Mouse (Mus musculus): Measurements from ENCODE around the gene Pabpc4. TPM values are rescaled to one million over a fixed set of nuclear protein-coding genes. Genes with fewer than 3 reads are reported as not detected.
A peak's percentile ranks its signal among the peaks of the same experiment; 100 is the strongest.

Gene Pabpc4
- polyA plus RNA-seq, 1 experiment from 2014 or later, result 32.9 TPM

- no peak for ATAC-seq (ENCODE audit: low FRiP score)
- Histone ChIP-seq H3K4me2 (replicated peaks) (no peak overlapping the region), H3K27ac (no peak overlapping the region), H3K9ac (no peak overlapping the region), H3K9me3 (ENCODE audit: control insufficient read depth, low read length) (no peaks in the 10 kb centered on the region), H3K4me1 (replicated peaks; ENCODE audit: control insufficient read depth, insufficient read depth, low read length) (no peaks in the 10 kb centered on the region), H3K27me3 (ENCODE audit: control insufficient read depth, insufficient read depth, low read length) (no peaks in the 10 kb centered on the region), H3K36me3 (replicated peaks; ENCODE audit: control insufficient read depth, insufficient read depth) (no peaks in the 10 kb centered on the region), H3K4me3 (replicated peaks; ENCODE audit: low read length) (no peak overlapping the region)
- WGBS, result 91% methylated on average over 7 of the region's 7 CpGs
- no peak for DNase-seq (ENCODE audit: low spot score)
Measured at GRCm38 (mm10) chr4:123246221-123246620, 15.9 kb upstream of the Pabpc4 start.

GRCm38 (mm10) chr4:123246651-123247050 is 15.5 kb upstream of the Pabpc4 start:
- Histone ChIP-seq H3K9me3 (ENCODE audit: control insufficient read depth, low read length) (no peaks in the 10 kb centered on the region), H3K27me3 (ENCODE audit: control insufficient read depth, insufficient read depth, low read length) (no peaks in the 10 kb centered on the region), H3K4me1 (replicated peaks; ENCODE audit: control insufficient read depth, insufficient read depth, low read length) (no peaks in the 10 kb centered on the region), H3K36me3 (replicated peaks; ENCODE audit: control insufficient read depth, insufficient read depth) (no peaks in the 10 kb centered on the region), H3K9ac (no peak overlapping the region), H3K4me3 (replicated peaks; ENCODE audit: low read length) (no peak overlapping the region), H3K4me2 (replicated peaks) (no peak overlapping the region), H3K27ac (no peak overlapping the region)
- 98% methylated on average over 5 of the region's 5 CpGs for WGBS
- no peak for DNase-seq (ENCODE audit: low spot score)
- no peak for ATAC-seq (ENCODE audit: low FRiP score)

- Histone ChIP-seq H3K27me3 (ENCODE audit: control insufficient read depth, insufficient read depth, low read length) (no peaks in the 10 kb centered on the region), H3K4me1 (replicated peaks; ENCODE audit: control insufficient read depth, insufficient read depth, low read length) (0 out of 2 replicates have a peak, but pooled peaks cover 4% of the 10 kb centered on the region), H3K9ac (no peak overlapping the region), H3K4me3 (replicated peaks; ENCODE audit: low read length) (no peak overlapping the region), H3K9me3 (ENCODE audit: control insufficient read depth, low read length) (no peaks in the 10 kb centered on the region), H3K4me2 (replicated peaks) (no peak overlapping the region), H3K36me3 (replicated peaks; ENCODE audit: control insufficient read depth, insufficient read depth) (no peaks in the 10 kb centered on the region), H3K27ac (no peak overlapping the region)
- DNase-seq (ENCODE audit: low spot score) (no peak), ATAC-seq (ENCODE audit: low FRiP score) (no peak)
- 68% methylated on average over 7 of the region's 7 CpGs for WGBS
Measured at GRCm38 (mm10) chr4:123247147-123247880, 14.8 kb upstream of the Pabpc4 start.

GRCm38 (mm10) chr4:123248971-123249567 is 13.1 kb upstream of the Pabpc4 start:
- Histone ChIP-seq H3K4me2 (replicated peaks) (no peak overlapping the region), H3K27me3 (ENCODE audit: control insufficient read depth, insufficient read depth, low read length) (no peaks in the 10 kb centered on the region), H3K9ac (no peak overlapping the region), H3K4me3 (replicated peaks; ENCODE audit: low read length) (no peak overlapping the region), H3K4me1 (replicated peaks; ENCODE audit: control insufficient read depth, insufficient read depth, low read length) (0 out of 2 replicates have a peak, but pooled peaks cover 6% of the 10 kb centered on the region), H3K9me3 (ENCODE audit: control insufficient read depth, low read length) (no peaks in the 10 kb centered on the region), H3K36me3 (replicated peaks; ENCODE audit: control insufficient read depth, insufficient read depth) (no peaks in the 10 kb centered on the region), H3K27ac (no peak overlapping the region)
- no peak for DNase-seq (ENCODE audit: low spot score)
- no peak for ATAC-seq (ENCODE audit: low FRiP score)
- 75% methylated on average over 7 of the region's 7 CpGs for WGBS

GRCm38 (mm10) chr4:123252214-123252613 is 9.9 kb upstream of the Pabpc4 start:
- Histone ChIP-seq H3K27ac (no peak overlapping the region), H3K4me1 (replicated peaks; ENCODE audit: control insufficient read depth, insufficient read depth, low read length) (0 out of 2 replicates have a peak, but pooled peaks cover 6% of the 10 kb centered on the region), H3K4me2 (replicated peaks) (no peak overlapping the region), H3K9ac (no peak overlapping the region), H3K4me3 (replicated peaks; ENCODE audit: low read length) (no peak overlapping the region), H3K27me3 (ENCODE audit: control insufficient read depth, insufficient read depth, low read length) (no peaks in the 10 kb centered on the region), H3K36me3 (replicated peaks; ENCODE audit: control insufficient read depth, insufficient read depth) (no peaks in the 10 kb centered on the region), H3K9me3 (ENCODE audit: control insufficient read depth, low read length) (no peaks in the 10 kb centered on the region)
- DNase-seq (ENCODE audit: low spot score) (no peak), ATAC-seq (ENCODE audit: low FRiP score) (no peak)
- 72% methylated on average over 5 of the region's 5 CpGs for WGBS

GRCm38 (mm10) chr4:123254617-123255016 is 7.5 kb upstream of the Pabpc4 start:
- WGBS, result 23% methylated on average over 5 of the region's 5 CpGs

GRCm38 (mm10) chr4:123260071-123260746 is 1.9 kb upstream of the Pabpc4 start:
- Histone ChIP-seq H3K36me3 (replicated peaks; ENCODE audit: control insufficient read depth, insufficient read depth) (no peaks in the 10 kb centered on the region), H3K9me3 (ENCODE audit: control insufficient read depth, low read length) (no peaks in the 10 kb centered on the region), H3K27ac (no peak overlapping the region), H3K4me1 (replicated peaks; ENCODE audit: control insufficient read depth, insufficient read depth, low read length) (0 out of 2 replicates have a peak, but pooled peaks cover 3% of the 10 kb centered on the region), H3K4me3 (replicated peaks; ENCODE audit: low read length) (no peak overlapping the region), H3K4me2 (replicated peaks) (no peak overlapping the region), H3K9ac (no peak overlapping the region), H3K27me3 (ENCODE audit: control insufficient read depth, insufficient read depth, low read length) (no peaks in the 10 kb centered on the region)
- ATAC-seq (ENCODE audit: low FRiP score), result no peak
- WGBS, result 34% methylated on average over 8 of the region's 8 CpGs
- DNase-seq (ENCODE audit: low spot score), result no peak

More at GRCm38 (mm10) chr4:123254617-123255016, 7.5 kb upstream of the Pabpc4 start:
- Histone ChIP-seq H3K27me3 (ENCODE audit: control insufficient read depth, insufficient read depth, low read length) (no peaks in the 10 kb centered on the region), H3K4me2 (replicated peaks) (no peak overlapping the region), H3K36me3 (replicated peaks; ENCODE audit: control insufficient read depth, insufficient read depth) (no peaks in the 10 kb centered on the region), H3K27ac (no peak overlapping the region), H3K4me1 (replicated peaks; ENCODE audit: control insufficient read depth, insufficient read depth, low read length) (0 out of 2 replicates have a peak, but pooled peaks cover 6% of the 10 kb centered on the region), H3K9ac (no peak overlapping the region), H3K9me3 (ENCODE audit: control insufficient read depth, low read length) (no peaks in the 10 kb centered on the region), H3K4me3 (replicated peaks; ENCODE audit: low read length) (no peak overlapping the region)
- peak; percentile 60; the same call in 1 of the 2 replicates for ATAC-seq (ENCODE audit: low FRiP score)
- peak; percentile 85 for DNase-seq (ENCODE audit: low spot score)

GRCm38 (mm10) chr4:123271063-123271462 is 8.9 kb downstream of the Pabpc4 start:
- Histone ChIP-seq H3K27ac (no peak overlapping the region), H3K4me2 (replicated peaks) (no peak overlapping the region), H3K9me3 (ENCODE audit: control insufficient read depth, low read length) (no peaks in the 10 kb centered on the region), H3K36me3 (replicated peaks; ENCODE audit: control insufficient read depth, insufficient read depth) (no peaks in the 10 kb centered on the region), H3K4me3 (replicated peaks; ENCODE audit: low read length) (no peak overlapping the region), H3K27me3 (ENCODE audit: control insufficient read depth, insufficient read depth, low read length) (no peaks in the 10 kb centered on the region), H3K4me1 (replicated peaks; ENCODE audit: control insufficient read depth, insufficient read depth, low read length) (no peaks in the 10 kb centered on the region), H3K9ac (no peak overlapping the region)
- no peak for ATAC-seq (ENCODE audit: low FRiP score)
- no peak for DNase-seq (ENCODE audit: low spot score)
- 94% methylated on average over 3 of the region's 3 CpGs for WGBS

GRCm38 (mm10) chr4:123280117-123280516 is 18.0 kb downstream of the Pabpc4 start:
- DNase-seq (ENCODE audit: low spot score) (no peak), ATAC-seq (ENCODE audit: low FRiP score) (no peak)
- Histone ChIP-seq H3K4me3 (replicated peaks; ENCODE audit: low read length) (no peak overlapping the region), H3K4me1 (replicated peaks; ENCODE audit: control insufficient read depth, insufficient read depth, low read length) (peaks cover 15% of the 10 kb centered on the region), H3K27ac (no peak overlapping the region), H3K27me3 (ENCODE audit: control insufficient read depth, insufficient read depth, low read length) (no peaks in the 10 kb centered on the region), H3K9me3 (ENCODE audit: control insufficient read depth, low read length) (no peaks in the 10 kb centered on the region), H3K4me2 (replicated peaks) (no peak overlapping the region), H3K36me3 (replicated peaks; ENCODE audit: control insufficient read depth, insufficient read depth) (no peaks in the 10 kb centered on the region), H3K9ac (no peak overlapping the region)
- WGBS, result 87% methylated on average over 3 of the region's 3 CpGs

All from hindbrain, embryonic 14.5 days (tissue).